Mouse (Mus musculus) cortical plate, adult 2 months (tissue): ENCODE measurements around the gene Rnf26. TPM values are rescaled to one million over a fixed set of nuclear protein-coding genes. Genes with fewer than 3 reads are reported as not detected.
A peak's percentile ranks its signal among the peaks of the same experiment; 100 is the strongest.

Source experiments
- H3K27ac ChIP-seq: fragments of 200-500 bp; 2 replicates; pipeline ENCODE4 v1.5.1; 2012; ENCODE audit warnings: low read length, control low read depth, inconsistent platforms; ENCODE audit not compliant: insufficient read depth
- H3K4me1 ChIP-seq: fragments of 200-500 bp; 2 replicates; pipeline ENCODE4 v1.6.1; 2011; ENCODE audit warnings: low read length; ENCODE audit not compliant: control insufficient read depth, insufficient read depth
- H3K4me3 ChIP-seq: fragments of 200-500 bp; 2 replicates; pipeline ENCODE4 v1.5.1; 2011; ENCODE audit warnings: mild to moderate bottlenecking, low read length, control low read depth; ENCODE audit not compliant: insufficient read depth
- CTCF ChIP-seq: fragments of 200-500 bp; IDR thresholded peaks from 2 replicates; pipeline ENCODE4 v1.5.1; 2011; ENCODE audit warnings: mild to moderate bottlenecking, control low read depth, low read length; ENCODE audit not compliant: insufficient read depth; ENCODE audit errors: extremely low read depth
- POLR2A ChIP-seq: fragments of 200-500 bp; IDR thresholded peaks from 2 replicates; pipeline ENCODE4 v1.6.1; 2011; ENCODE audit warnings: mild to moderate bottlenecking, low read length, control low read depth; ENCODE audit not compliant: insufficient read depth; ENCODE audit errors: extremely low read depth
- polyA plus RNA-seq: library from polyadenylated mRNA; depleted of rRNA; stranded (reverse); fragments of >200 nt; gene quantifications from 2 replicates; pipeline ENCODE4 v1.2.3, GENCODE M21; 2012

Gene Rnf26
- polyA plus RNA-seq, 1 experiment: 29.5 TPM

DNA sequence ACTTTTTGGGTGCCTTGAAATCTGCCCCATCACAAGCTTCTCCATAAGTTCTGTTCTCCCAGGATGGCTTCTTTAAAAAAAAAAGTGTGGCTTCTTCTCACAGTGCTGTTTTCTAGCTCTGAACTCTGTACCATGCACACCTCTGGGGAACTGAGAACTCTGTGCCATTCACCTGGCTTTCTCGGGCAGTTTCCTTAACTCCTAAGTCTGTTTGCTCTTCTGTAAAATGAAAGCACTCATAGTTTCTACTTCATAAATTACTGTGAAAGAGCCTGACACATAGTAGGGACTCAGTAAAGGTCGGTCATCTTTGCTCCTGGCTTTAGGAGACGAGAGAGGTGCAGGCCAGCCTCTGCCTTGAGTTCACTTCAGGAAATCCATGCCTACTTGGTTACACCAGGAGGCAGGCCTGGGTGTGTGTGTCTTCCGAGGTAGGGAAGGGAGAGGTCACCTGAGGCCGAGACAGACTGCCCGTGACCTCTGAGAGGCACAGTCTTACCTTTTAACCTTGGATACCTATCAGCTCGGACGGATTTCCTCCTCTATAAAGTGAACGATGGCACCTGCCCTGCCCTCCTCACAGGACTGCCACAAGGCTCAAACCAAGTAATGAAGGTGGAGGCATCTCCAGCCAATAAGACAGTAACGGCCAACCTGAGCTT is 35.0 kb downstream of the Rnf26 start:
- Histone ChIP-seq H3K4me3 (no peak overlapping the region), H3K27ac (peak overlapping the region; percentile 18; the same call in 1 of the 2 replicates), H3K4me1 (peaks cover 20% of the 10 kb centered on the region)
- no peak for TF ChIP-seq CTCF
- no peak for TF ChIP-seq POLR2A

DNA sequence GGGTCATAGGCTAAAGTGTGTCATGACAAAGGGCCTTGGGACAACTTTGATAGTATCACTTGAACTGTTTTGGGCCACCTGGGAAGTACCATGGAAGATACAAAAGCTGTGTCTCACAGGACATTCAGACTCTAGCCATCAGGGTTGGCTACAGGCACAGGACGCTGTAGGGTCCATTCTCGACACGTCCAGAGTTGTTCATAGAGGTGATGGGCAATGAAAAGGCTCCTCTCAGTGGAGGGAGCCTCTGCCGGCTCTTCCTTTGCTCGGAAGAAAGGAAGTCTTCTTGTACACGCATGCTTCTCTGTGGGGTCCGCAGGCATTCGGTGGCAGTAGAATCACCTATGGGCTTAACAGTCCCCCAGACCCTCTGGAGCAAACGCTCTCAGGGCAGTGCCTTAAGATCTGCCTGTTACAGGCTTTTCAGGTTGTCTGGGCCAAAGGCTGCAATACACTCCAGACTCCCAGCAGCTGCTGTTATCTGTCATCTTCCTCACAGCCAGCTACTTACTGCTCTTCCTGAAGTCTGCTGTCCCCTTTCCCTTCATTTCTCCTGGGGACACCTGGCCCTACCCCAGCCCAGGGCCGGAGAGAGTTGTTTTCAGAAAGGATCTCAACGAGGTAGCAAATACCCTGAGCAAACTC is 35.9 kb downstream of the Rnf26 start:
- H3K4me1 ChIP-seq: peaks cover 19% of the 10 kb centered on the region
- TF ChIP-seq POLR2A (no peak), CTCF (no peak)
- no peak overlapping the region for H3K4me3 ChIP-seq
- no peak overlapping the region for H3K27ac ChIP-seq

DNA sequence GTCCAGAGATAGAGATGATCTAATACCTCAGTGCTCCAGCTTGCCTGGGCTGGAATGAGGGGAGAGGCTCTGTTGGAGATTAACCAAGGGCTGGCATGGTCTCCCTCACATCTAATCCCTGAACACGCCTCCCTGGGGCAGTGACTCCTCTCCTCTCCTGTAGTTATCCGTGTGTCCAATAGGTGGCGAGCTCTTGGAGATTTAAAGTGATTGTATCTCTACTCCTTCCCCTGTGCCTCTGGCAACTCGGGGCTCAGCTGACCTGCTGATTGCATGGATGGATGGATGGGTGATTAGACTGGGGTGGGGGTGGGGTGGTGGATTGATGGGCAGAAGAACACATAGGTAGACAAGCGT is 36.6 kb downstream of the Rnf26 start:
- TF ChIP-seq CTCF (peak; percentile 58), POLR2A (no peak)
- no peak overlapping the region for H3K27ac ChIP-seq
- H3K4me1 ChIP-seq: peaks cover 19% of the 10 kb centered on the region
- H3K4me3 ChIP-seq: no peak overlapping the region

DNA sequence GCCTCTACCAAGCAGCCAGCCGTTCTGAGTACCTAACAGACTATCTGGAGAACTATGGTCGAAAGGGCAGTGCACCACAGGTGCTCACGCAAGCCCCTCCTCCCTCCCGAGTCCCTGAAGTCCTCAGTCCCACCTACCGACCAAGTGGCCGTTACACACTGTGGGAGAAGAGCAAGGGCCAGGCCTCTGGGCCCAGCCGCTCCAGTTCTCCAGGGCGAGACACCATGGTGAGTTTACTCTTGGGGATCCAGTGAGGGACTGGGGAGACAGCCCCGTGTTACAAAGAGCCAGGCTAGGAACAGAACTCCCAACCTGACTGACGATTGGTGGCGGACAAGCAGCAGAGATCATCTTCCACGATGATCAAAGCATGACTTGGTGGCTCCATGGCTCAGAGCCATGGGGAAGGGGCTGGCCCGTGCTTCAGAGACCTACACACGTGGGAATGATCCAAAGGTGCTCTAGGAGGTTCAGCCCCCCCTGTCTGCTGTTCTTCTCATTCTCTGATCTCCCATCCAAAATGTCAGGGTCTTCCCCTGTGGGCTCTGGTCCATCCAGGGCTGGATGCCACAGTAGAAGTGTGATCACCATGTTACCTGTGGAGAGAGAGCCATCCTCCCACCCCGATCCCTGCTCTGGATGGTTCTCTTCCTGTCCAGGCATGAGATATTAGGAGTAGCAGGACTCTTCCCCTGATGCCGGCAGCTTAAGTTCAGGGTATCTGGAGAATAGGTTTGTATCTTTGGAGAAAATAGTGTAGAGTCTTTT is 37.1 kb downstream of the Rnf26 start:
- TF ChIP-seq POLR2A: no peak
- no peak for TF ChIP-seq CTCF
- Histone ChIP-seq H3K4me1 (peaks cover 19% of the 10 kb centered on the region), H3K4me3 (no peak overlapping the region), H3K27ac (no peak overlapping the region)

DNA sequence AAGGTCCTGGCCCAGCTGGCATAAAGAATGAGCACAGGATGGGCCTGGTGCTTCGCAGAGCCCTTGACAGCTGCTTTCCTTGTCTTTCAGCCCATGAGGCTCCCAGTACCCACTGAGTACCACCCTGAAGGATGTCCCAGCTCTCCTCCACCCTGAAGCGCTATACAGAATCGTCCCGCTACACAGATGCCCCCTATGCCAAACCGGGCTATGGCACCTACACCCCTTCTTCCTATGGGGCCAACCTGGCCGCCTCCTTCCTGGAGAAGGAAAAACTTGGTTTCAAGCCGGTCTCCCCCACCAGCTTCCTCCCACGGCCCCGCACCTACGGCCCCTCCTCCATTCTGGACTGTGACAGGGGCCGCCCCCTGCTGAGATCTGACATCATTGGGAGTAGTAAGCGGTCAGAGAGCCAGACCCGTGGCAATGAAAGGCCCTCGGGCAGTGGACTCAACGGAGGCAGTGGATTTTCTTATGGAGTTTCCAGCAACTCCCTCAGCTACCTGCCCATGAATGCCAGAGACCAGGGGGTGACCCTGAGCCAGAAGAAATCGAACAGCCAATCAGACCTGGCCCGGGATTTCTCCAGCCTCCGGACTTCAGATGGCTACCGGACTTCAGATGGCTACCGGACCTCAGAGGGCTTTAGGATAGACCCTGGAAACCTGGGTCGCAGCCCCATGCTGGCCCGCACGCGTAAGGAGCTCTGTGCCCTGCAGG is 37.9 kb downstream of the Rnf26 start:
- TF ChIP-seq CTCF (no peak), POLR2A (no peak)
- Histone ChIP-seq H3K27ac (no peak overlapping the region), H3K4me3 (no peak overlapping the region), H3K4me1 (peaks cover 13% of the 10 kb centered on the region)

DNA sequence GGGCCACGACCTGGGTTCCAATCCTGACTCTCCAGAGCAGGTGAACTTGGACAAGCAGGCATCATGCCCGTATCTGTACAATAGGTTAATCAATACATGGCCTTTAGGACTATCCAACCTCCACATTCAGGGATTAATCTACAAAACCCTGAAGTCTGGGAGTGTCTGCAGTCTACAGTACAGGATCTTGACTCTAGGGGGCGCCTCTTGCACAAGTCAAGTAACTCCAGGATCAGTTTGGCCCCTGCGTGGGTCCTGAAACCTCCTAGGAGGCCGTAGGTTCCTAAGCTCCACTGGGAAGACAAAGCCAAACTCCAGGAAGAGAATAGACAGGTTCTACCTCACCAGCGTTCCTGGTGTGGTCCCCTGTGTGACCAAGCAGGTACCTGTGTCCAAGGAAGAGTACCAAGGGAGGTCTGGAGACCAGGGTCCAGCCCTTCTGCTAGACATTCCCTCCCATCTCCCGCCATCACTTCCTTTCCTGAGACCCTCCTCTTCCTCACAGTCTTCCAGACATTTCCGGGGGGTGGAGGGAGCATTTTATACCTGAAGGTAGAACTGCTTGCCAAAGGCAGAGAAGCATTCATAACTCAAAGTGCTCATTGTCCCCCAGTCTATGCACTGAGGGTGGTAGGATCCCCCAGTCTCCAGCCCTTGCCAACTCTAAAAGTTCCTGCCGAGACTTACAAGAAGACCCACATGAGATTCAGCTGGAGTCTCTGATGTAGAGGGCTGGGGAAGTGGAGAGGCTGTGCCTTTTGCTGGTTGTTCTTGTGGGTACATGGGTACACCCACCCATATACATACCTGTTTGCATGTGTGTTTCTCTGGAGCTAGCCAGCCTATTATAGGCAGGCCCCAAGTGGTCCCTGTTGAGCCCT is 38.7 kb downstream of the Rnf26 start:
- TF ChIP-seq CTCF (peak; percentile 43), POLR2A (no peak)
- Histone ChIP-seq H3K4me1 (peaks cover 7% of the 10 kb centered on the region), H3K4me3 (no peak overlapping the region), H3K27ac (no peak overlapping the region)

DNA sequence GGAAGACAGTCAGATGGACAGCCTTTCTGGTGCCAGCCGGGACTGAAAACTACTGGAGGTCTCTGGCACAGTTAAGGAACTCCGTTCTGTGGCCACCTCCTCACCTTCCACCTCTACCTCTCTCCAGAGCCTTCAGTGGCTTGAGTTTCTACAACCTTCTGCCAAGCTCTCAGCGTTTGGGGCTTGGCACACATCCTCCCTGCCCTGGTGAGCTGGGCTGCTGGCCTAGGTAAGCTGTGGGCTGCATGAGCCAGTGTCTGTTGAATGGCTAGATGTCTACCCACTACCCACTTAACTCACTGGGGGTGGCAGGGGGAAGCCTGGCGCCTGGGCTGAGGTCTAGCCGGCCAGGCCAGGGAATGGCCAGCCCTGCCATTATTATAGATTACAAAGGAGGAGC is 40.2 kb downstream of the Rnf26 start:
- Histone ChIP-seq H3K27ac (peak overlapping the region; percentile 48), H3K4me1 (no peaks in the 10 kb centered on the region), H3K4me3 (0 out of 2 replicates have a peak overlapping the region, but pooled peaks have one; percentile 6)
- no peak for TF ChIP-seq POLR2A
- no peak for TF ChIP-seq CTCF

DNA sequence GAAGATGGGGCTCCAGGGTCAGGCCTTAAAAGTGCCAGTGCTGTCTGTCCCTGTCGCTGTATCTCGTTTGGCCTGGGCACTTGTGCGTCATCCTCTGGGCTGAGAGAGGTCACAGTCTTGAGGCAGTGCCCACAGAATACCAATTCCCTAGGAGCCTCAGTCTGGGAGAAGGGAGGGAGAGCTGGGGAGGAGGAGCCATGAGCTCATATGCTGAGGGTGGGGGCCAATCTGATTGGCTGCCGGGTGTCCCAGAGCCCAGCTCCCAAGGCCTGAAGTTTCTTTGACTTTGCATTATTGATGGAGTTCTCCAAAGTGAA is 40.8 kb downstream of the Rnf26 start:
- no peak for TF ChIP-seq POLR2A
- TF ChIP-seq CTCF: no peak
- Histone ChIP-seq H3K27ac (peak overlapping the region; percentile 88), H3K4me3 (no peak overlapping the region), H3K4me1 (no peaks in the 10 kb centered on the region)

DNA sequence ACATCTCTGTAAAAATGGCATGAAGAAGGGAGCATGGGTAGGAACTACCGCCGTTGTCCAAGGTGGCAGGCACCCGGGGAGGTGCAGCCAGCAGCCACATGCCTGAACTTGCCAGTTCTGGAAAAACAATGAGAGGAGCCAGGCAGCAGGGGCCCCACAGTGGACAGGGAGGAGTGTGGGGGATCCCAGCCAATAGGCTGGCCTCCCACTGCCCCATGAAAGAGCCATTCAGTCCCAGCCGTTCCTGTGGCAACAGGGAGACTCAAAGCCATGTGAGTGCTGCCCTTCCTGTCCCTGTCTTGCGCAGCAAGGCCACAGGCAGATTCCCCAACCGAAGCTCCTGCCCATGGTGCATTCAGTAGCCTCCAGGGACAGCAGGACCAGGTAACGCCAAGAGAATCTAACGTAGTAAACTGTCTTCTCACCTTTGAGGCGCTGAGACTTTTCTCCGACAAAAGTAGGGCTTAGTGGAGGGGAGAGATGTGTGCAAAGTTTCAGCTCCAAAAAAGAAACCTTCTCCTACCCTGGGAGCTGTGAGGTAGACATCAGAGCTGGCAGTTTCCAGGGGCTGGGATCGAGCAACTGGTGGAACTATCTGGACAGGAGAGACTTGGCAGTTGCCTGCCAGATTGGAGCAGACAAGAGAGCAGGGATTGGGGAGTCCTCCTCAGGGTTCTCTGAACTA is 41.3 kb downstream of the Rnf26 start:
- no peak for TF ChIP-seq CTCF
- TF ChIP-seq POLR2A: peak; percentile 48; the same call in 1 of the 2 replicates
- H3K4me3 ChIP-seq: no peak overlapping the region
- H3K27ac ChIP-seq: peak overlapping the region; percentile 88
- no peaks in the 10 kb centered on the region for H3K4me1 ChIP-seq

DNA sequence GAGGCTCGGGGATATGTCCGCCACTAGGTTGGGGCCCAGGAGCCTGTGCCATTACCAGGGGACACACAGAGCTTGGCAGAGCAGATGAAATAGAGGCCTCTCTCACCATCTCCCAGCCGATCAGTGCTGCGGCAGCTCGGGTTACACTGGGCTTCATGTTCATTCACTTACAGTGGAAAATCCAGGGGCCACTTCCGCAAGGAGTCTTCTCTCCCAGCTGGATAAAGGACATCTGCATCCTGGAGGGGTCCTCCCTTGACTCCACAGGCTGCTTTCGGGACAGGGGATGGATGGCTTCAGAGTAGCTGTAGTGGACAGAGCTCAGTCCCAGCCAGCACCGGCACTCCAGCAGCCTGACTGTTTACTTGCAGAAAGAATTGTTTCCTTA is 42.5 kb downstream of the Rnf26 start:
- TF ChIP-seq CTCF (no peak), POLR2A (no peak)
- no peak overlapping the region for H3K27ac ChIP-seq
- H3K4me3 ChIP-seq: no peak overlapping the region
- no peaks in the 10 kb centered on the region for H3K4me1 ChIP-seq
